Mouse (Mus musculus): ENCODE measurements around the gene Cryba2.

DNA sequence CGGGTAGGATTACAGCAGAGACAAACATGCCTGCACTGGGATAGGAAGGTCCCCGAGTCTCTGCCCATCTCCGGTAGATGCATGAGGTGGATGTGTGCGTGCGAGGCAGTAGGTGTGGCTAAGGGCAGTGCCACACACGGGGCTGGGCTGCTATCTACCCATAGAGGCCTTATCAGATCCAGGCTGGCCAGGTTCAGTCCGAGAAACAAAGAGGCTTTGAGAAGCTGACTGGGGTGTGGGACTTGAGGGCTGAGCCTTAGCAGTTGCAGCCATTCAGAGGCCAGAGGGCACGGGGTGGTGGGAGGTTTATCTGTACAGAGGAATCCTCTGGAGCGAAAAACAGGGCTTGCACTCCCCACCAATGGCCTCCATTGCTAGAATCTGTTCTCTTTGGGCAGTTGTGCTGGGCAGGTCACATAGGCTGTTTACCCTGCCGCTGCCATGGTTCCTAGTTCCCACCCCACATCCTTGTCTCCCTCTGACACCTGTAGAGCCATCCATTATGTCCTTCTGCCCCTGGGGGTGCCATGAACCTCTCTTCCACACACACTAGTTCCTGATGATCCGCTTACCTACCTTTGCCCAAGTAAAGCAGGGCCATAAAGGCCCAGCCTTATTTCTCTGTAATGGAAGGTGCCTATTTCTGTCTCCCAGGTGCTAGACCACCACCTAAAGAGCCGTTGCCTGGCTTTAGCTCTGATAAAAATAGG, 48.9 kb upstream of the Cryba2 start:
- TF ChIP-seq CTCF (IDR thresholded peaks at IDR 0.05; ENCODE audit: extremely low read depth, insufficient read depth, low read length) = no peak
- no peak for TF ChIP-seq POLR2A (IDR thresholded peaks at IDR 0.05; ENCODE audit: extremely low read depth, insufficient read depth, low read length)

Data from cortical plate, adult 2 months (tissue).